Mouse (Mus musculus) embryonic facial prominence, embryonic 15.5 days (tissue): ENCODE measurements around the gene 1700029H14Rik. TPM values are rescaled to one million over a fixed set of nuclear protein-coding genes. Genes with fewer than 3 reads are reported as not detected.

Experiments
- ATAC-seq: fragments of 200-750 bp; cut with Nextera tagmentation; 2 replicates; pipeline ENCODE4 v1.8.0; 2017; ENCODE audit warnings: low read depth, moderate TSS enrichment; ENCODE audit not compliant: insufficient number of reproducible peaks, low FRiP score, low TSS enrichment
- H3K27ac ChIP-seq: fragments of 300-500 bp; sonication (generic); replicated peaks from 2 replicates; pipeline ENCODE4 v1.5.1; 2015; ENCODE audit warnings: mild to moderate bottlenecking, inconsistent platforms
- H3K27me3 ChIP-seq: fragments of 300-500 bp; sonication (generic); 2 replicates; pipeline ENCODE4 v1.6.1; 2015; ENCODE audit warnings: inconsistent platforms
- H3K36me3 ChIP-seq: fragments of 300-500 bp; sonication (generic); 2 replicates; pipeline ENCODE4 v1.6.1; 2015; ENCODE audit warnings: mild to moderate bottlenecking, inconsistent platforms
- H3K4me1 ChIP-seq: fragments of 300-500 bp; sonication (generic); 2 replicates; pipeline ENCODE4 v1.6.1; 2015; ENCODE audit warnings: inconsistent platforms
- H3K4me2 ChIP-seq: fragments of 300-500 bp; sonication (generic); replicated peaks from 2 replicates; pipeline ENCODE4 v1.6.1; 2015; ENCODE audit warnings: mild to moderate bottlenecking, inconsistent platforms
- H3K4me3 ChIP-seq: fragments of 300-500 bp; sonication (generic); replicated peaks from 2 replicates; pipeline ENCODE4 v1.5.1; 2015; ENCODE audit warnings: mild to moderate bottlenecking, inconsistent platforms
- H3K9ac ChIP-seq: fragments of 300-500 bp; sonication (generic); 2 replicates; pipeline ENCODE4 v1.6.1; 2015; ENCODE audit warnings: inconsistent platforms
- H3K9me3 ChIP-seq: fragments of 300-500 bp; sonication (generic); replicated peaks from 2 replicates; pipeline ENCODE4 v1.6.1; 2016; ENCODE audit warnings: inconsistent platforms
- WGBS: fragments of 180-500 bp; shearing (Covaris S2); methylation state at CpG from one replicate; pipeline ENCODE4 v1.1.7; 2015; 5-methylcytosine and 5-hydroxymethylcytosine counted together
- polyA plus RNA-seq: library from polyadenylated mRNA; unstranded; fragments of >200 nt; fragmentation: Nextera tagmentation; extraction: Ambion mirVana; gene quantifications from 2 replicates; pipeline ENCODE4 v1.2.1, GENCODE M21; 2015

1700029H14Rik gene
- polyA plus RNA-seq, 1 experiment from 2014 or later = not detected

DNA sequence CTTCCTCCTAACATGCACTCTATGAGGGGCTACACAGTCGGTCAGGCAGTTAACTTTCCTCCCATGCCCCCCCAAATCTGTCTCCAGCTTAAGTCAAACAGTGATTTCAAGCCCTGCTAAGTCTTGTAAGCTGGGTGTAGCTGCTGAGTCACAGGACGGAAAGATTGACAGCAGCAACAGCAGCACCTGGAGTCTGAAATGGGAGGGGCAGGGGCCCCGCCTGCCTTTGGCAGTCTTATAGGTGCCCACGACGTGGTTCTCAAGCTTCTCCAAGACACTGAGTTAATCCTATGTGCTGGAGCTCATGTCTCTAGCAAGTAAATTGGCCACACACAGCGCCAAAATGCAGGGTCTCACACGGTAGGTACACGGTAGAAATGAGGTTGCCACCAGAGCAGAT lies 31.1 kb upstream of the 1700029H14Rik start:
- no peak overlapping the region for H3K9ac ChIP-seq
- H3K4me3 ChIP-seq = no peak overlapping the region
- 66% methylated on average over 8 of the region's 8 CpGs for WGBS
- no peak for ATAC-seq
- H3K9me3 ChIP-seq = no peaks in the 10 kb centered on the region
- peaks cover 12% of the 10 kb centered on the region; the same call in 1 of the 2 replicates for H3K4me1 ChIP-seq
- H3K27ac ChIP-seq = peak overlapping the region; percentile 39; the same call in 1 of the 2 replicates
- peaks cover 24% of the 10 kb centered on the region; the same call in 1 of the 2 replicates for H3K36me3 ChIP-seq
- H3K27me3 ChIP-seq = no peaks in the 10 kb centered on the region
- H3K4me2 ChIP-seq = no peak overlapping the region

DNA sequence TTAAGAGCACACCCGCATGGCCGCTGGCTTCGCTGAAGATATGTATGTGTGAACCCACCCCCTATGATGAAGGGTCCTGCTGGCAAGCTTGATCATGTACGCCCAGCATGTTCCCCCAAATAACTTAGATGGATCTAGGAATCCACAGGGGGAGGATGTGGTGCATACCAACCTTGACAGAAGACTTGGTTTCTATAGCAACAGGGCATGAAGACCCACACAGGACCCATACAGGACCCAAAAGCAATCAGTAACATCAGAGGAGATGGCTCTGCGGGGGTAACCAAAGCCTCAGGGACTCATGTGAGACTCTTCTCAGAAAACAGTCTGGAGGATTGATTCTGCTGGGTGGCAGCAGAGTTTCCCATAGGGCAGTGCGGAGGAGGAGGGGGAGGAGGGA lies 29.0 kb upstream of the 1700029H14Rik start:
- ATAC-seq = no peak
- H3K27ac ChIP-seq = no peak overlapping the region
- peaks cover 15% of the 10 kb centered on the region; the same call in 1 of the 2 replicates for H3K36me3 ChIP-seq
- H3K9me3 ChIP-seq = no peaks in the 10 kb centered on the region
- H3K4me3 ChIP-seq = no peak overlapping the region
- H3K4me2 ChIP-seq = no peak overlapping the region
- no peak overlapping the region for H3K9ac ChIP-seq
- 63% methylated on average over 6 of the region's 6 CpGs for WGBS
- peaks cover 12% of the 10 kb centered on the region; the same call in 1 of the 2 replicates for H3K4me1 ChIP-seq
- H3K27me3 ChIP-seq = no peaks in the 10 kb centered on the region

DNA sequence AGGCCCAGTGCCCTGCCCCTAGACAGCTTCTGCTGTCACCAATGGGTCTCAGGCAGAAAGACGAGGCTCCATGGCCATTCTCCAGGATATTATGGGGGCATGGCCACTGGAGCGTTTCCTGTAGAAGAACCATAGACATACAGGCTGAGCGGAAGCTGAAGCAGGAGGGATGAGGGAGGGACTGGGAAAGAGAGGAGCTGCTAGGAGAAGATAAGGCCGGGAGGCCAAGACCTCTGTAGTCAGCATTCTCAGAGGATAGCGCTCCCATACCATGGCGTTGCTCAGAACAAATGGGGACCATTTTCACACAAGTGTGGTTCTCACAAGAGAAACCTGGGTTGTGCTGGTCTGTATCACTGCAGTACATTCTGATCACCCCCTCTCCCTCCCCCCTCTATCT lies 26.8 kb upstream of the 1700029H14Rik start:
- no peak for ATAC-seq
- Histone ChIP-seq H3K36me3 (peaks cover 33% of the 10 kb centered on the region), H3K4me2 (no peak overlapping the region), H3K9me3 (no peaks in the 10 kb centered on the region), H3K27me3 (no peaks in the 10 kb centered on the region), H3K9ac (no peak overlapping the region), H3K4me3 (no peak overlapping the region), H3K27ac (no peak overlapping the region), H3K4me1 (peaks cover 11% of the 10 kb centered on the region; the same call in 1 of the 2 replicates)
- WGBS = 87% methylated on average over 6 of the region's 6 CpGs

DNA sequence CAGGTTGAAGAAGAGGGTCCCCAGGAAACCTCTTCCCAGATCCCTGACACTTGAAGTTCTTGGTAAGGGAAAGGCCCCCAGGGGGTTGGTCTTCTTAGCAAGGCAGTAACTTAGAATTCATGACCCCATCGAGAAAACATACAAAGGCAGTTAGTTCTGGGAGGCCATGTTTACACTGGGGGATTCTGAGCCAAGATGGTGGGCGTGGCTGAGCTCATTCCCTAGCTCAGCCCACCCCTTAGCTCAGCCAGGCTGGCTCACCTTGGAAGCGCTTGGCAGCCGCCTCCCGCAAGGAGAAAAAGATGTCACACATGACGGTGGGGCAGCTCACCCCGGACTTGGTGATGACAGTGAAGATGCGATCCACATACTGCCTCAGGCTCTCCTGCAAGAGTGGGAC lies 22.4 kb upstream of the 1700029H14Rik start:
- no peaks in the 10 kb centered on the region for H3K27me3 ChIP-seq
- no peak for ATAC-seq
- no peak overlapping the region for H3K27ac ChIP-seq
- no peaks in the 10 kb centered on the region for H3K9me3 ChIP-seq
- H3K9ac ChIP-seq = no peak overlapping the region
- H3K36me3 ChIP-seq = peaks cover 56% of the 10 kb centered on the region
- no peaks in the 10 kb centered on the region for H3K4me1 ChIP-seq
- no peak overlapping the region for H3K4me3 ChIP-seq
- WGBS = 81% methylated on average over 8 of the region's 8 CpGs
- H3K4me2 ChIP-seq = no peak overlapping the region

DNA sequence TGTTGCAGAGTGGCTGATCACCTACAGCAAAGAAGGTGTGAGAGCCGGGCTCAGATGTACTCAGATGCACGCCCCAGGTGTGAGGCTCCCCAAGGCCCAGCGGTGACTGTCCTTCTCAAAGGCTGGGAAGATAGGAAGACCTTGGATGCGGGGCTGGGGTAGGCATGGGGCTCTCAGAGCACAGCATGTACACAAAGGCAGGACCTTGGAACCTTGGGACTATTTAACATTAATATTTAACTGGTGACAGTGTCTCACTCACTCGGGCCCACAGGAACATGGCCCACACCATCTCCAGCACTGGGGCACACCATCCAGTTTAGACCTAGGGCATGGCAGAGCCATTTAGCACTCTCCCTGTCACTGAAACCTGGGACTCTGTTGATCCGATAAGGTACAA lies 15.6 kb upstream of the 1700029H14Rik start:
- Histone ChIP-seq H3K9me3 (no peaks in the 10 kb centered on the region), H3K4me1 (no peaks in the 10 kb centered on the region), H3K9ac (no peak overlapping the region), H3K36me3 (peaks cover 38% of the 10 kb centered on the region), H3K4me3 (no peak overlapping the region), H3K27me3 (no peaks in the 10 kb centered on the region), H3K27ac (no peak overlapping the region), H3K4me2 (no peak overlapping the region)
- 89% methylated on average over 6 of the region's 6 CpGs for WGBS
- no peak for ATAC-seq

DNA sequence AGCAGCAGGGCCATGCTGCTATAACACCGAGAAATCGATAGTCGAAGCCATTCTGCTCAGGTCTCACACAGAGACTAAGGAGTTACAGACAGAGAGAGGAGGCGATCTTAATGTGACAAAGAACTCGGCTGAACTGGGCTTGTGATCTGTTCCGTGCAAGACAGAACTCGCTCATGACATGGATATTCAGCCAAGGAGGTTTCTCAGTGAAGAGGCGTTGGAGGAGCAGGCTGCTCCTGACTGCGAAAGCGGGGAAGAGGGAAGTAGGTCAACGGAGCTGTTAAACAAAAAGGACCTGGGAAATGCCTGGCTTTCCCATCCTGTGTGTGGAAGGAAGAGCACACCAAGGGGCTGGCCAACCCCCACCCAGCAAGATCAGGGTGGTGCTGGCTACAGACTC lies 9.7 kb upstream of the 1700029H14Rik start:
- Histone ChIP-seq H3K27me3 (no peaks in the 10 kb centered on the region), H3K36me3 (peaks cover 23% of the 10 kb centered on the region), H3K9me3 (no peaks in the 10 kb centered on the region), H3K27ac (peak overlapping the region; percentile 65; the same call in 1 of the 2 replicates), H3K9ac (no peak overlapping the region), H3K4me2 (no peak overlapping the region), H3K4me1 (0 out of 2 replicates have a peak, but pooled peaks cover 7% of the 10 kb centered on the region), H3K4me3 (no peak overlapping the region)
- WGBS = 65% methylated on average over 11 of the region's 11 CpGs
- no peak for ATAC-seq

DNA sequence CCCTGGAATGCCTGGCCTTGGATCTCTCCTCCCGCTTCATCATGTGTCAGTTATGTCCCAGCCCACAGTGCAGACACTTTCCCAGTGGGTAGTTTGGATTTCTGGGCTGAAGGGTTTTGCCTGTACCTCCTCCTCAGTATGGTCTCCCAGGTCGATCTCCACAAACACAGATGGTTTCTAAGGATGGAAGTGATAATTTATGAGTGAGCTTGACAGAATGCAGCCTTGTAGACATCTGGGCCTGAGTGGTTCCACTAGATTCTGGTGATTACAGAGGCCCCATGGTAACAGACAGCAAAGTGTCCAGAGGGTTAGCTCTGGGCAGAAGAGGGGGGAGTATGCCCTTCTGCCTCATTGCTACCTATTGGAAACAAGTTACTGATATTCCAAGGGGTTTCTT lies 4.7 kb downstream of the 1700029H14Rik start:
- H3K27ac ChIP-seq = no peak overlapping the region
- no peak for ATAC-seq
- H3K36me3 ChIP-seq = no peaks in the 10 kb centered on the region
- WGBS = 77% methylated on average over 2 of the region's 2 CpGs
- H3K9me3 ChIP-seq = no peaks in the 10 kb centered on the region
- H3K9ac ChIP-seq = no peak overlapping the region
- H3K4me1 ChIP-seq = peaks cover 6% of the 10 kb centered on the region; the same call in 1 of the 2 replicates
- H3K4me2 ChIP-seq = no peak overlapping the region
- no peaks in the 10 kb centered on the region for H3K27me3 ChIP-seq
- H3K4me3 ChIP-seq = no peak overlapping the region

DNA sequence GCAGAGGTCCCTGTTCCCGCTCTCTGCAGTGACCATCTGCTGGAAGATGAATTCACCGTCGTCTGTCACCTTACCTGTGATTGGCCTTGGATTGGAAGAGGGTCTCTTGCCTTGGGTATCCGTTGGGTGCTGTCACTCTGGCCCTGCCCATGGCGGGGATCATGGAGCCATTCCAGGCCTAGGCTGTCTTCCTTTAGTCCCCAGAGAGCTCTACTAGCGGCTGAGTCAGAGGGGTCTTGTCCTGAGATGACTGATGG lies 10.8 kb downstream of the 1700029H14Rik start:
- Histone ChIP-seq H3K9me3 (no peaks in the 10 kb centered on the region), H3K27me3 (no peaks in the 10 kb centered on the region), H3K4me3 (no peak overlapping the region), H3K4me2 (no peak overlapping the region), H3K4me1 (peaks cover 16% of the 10 kb centered on the region; the same call in 1 of the 2 replicates), H3K9ac (no peak overlapping the region), H3K27ac (no peak overlapping the region), H3K36me3 (no peaks in the 10 kb centered on the region)
- 91% methylated on average over 6 of the region's 6 CpGs for WGBS
- ATAC-seq = no peak

DNA sequence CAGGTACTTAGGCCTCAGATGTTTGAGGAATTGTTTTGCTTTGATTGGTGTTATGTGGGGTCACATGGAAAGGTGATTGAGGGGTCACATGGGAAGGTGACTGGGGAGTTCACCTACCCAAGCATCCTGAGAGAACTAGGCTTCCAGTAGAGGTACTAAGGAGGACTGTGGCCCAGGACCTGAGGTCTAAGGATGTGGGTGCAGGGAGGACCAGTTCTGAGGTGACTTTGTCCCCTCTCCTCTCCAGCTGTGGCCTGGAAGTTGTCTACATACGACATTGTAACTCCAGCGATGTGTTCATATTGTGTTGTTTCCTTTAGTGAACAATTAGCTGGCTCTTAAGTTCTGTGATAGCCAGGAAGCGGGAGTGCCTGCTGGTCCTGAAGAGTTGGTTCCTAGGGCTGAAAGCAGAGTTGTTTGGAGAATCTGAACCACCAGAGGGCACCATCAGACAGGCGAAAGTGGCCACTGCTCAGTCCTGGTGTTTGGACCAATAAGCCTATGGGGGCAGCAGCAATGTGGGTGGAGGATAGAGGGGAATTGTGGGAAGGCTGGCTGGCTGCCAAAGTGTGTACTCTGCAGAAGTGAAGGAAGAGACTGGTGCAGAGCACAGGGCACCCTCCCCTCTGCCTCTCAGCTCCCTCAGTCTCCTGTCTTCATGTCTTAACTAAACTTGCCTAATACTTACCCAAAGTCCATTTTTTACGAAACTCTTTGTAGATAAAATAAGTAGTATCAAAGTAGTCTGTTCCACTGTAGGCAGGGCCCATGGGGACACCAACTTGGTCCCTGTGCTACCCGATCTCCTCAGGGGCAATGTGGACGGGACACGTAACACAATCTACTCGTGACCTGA lies 11.3 kb downstream of the 1700029H14Rik start:
- Histone ChIP-seq H3K9me3 (no peaks in the 10 kb centered on the region), H3K9ac (no peak overlapping the region), H3K36me3 (no peaks in the 10 kb centered on the region), H3K27me3 (no peaks in the 10 kb centered on the region), H3K4me2 (no peak overlapping the region), H3K4me3 (no peak overlapping the region), H3K27ac (no peak overlapping the region; the same call in 1 of the 2 replicates), H3K4me1 (peaks cover 16% of the 10 kb centered on the region; the same call in 1 of the 2 replicates)
- peak; percentile 83 for ATAC-seq
- WGBS = 50% methylated on average over 9 of the region's 9 CpGs

DNA sequence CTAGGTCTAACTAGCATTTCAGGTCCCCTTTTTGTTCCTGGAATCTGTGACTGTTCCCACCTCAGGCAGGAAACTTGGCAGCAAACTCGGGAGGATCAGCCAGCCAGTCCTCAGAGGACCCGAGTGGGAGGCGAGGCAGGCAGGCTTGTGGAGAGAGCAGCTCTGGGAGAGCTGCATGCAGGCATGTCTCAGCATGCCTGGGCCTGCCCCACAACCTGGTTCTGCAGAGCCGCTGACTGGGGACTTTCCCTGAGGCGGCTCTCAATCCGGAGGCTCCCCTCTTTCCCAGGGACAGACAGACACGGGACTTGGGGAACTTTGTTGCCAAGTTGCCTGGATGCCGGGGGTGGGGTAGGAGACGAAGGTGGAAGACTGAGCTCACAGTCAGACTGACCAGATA lies 13.4 kb downstream of the 1700029H14Rik start:
- WGBS = 28% methylated on average over 9 of the region's 9 CpGs
- peak overlapping the region; percentile 73 for H3K27ac ChIP-seq
- ATAC-seq = peak; percentile 70
- no peak overlapping the region for H3K4me3 ChIP-seq
- no peaks in the 10 kb centered on the region for H3K36me3 ChIP-seq
- no peak overlapping the region for H3K9ac ChIP-seq
- no peaks in the 10 kb centered on the region for H3K27me3 ChIP-seq
- H3K4me1 ChIP-seq = peaks cover 16% of the 10 kb centered on the region; the same call in 1 of the 2 replicates
- no peaks in the 10 kb centered on the region for H3K9me3 ChIP-seq
- 0 out of 2 replicates have a peak overlapping the region, but pooled peaks have one; percentile 22 for H3K4me2 ChIP-seq

DNA sequence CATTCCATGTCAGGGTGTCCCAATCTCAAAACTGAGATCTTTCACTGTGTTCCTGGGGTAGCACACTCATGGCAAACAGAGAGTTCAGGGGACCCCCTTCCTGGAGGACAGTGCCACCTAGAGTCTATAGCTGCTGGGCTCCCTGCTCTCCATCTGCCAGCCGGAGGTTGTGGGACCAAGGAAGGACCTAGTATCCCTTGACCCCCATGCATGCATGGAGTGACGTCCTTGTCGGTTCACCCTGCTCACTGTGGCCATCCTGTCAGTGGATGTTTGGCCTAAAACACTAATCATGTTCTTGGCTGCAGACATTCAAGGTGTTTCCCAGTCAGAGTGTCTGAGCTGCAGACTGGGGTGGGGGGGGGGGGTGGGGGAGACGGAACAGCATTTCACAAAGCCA lies 14.0 kb downstream of the 1700029H14Rik start:
- Histone ChIP-seq H3K4me1 (peaks cover 16% of the 10 kb centered on the region; the same call in 1 of the 2 replicates), H3K27ac (peak overlapping the region; percentile 73; the same call in 1 of the 2 replicates), H3K4me3 (no peak overlapping the region), H3K9ac (no peak overlapping the region), H3K27me3 (no peaks in the 10 kb centered on the region), H3K9me3 (no peaks in the 10 kb centered on the region), H3K36me3 (no peaks in the 10 kb centered on the region), H3K4me2 (no peak overlapping the region)
- ATAC-seq = peak; percentile 5; the same call in 1 of the 2 replicates
- WGBS = 39% methylated on average over 4 of the region's 4 CpGs
